Mouse (Mus musculus): ENCODE results near the gene Siglece. TPM values are rescaled to one million over a fixed set of nuclear protein-coding genes. Genes with fewer than 3 reads are reported as not detected.
A peak's percentile ranks its signal among the peaks of the same experiment; 100 is the strongest.

Siglece gene
- polyA plus RNA-seq, 1 experiment: 2.2 TPM

DNA sequence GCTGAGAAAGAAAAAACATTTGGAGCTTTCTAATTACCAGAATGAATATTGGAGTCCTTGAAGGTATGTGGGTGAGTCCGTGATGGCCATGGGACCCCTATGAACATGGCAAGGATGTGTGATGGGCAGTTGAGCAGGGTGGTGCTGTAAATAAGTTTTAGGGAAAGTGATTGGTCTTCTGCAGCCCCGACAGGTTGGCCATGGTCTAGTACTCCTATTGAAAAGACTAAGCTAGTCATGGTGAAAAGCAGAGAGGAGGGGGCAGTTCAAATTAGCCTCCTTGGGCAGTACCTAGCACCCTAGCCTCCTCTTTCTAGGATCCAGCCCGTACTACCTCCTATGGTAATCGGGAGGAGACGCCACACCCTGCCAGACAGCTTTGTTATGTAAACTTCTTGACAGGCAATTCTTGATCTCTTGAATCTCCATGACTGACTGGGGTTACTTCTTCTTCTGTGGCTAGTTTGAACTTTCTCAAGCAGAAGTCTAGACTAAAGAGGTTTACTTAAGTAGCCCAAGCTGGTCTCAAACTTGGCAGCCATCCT lies 52.1 kb downstream of the Siglece start:
- Histone ChIP-seq H3K4me1 (ENCODE audit: control insufficient read depth, insufficient read depth, insufficient read length, low read length) (peaks cover 5% of the 10 kb centered on the region), H3K27me3 (ENCODE audit: control insufficient read depth, insufficient read depth, low read length) (no peaks in the 10 kb centered on the region; the same call in 1 of the 2 replicates), H3K36me3 (ENCODE audit: control insufficient read depth, insufficient read depth, low read length) (no peaks in the 10 kb centered on the region), H3K4me3 (ENCODE audit: low read depth, low read length) (no peak overlapping the region), H3K27ac (ENCODE audit: insufficient read depth, low read depth, low read length) (no peak overlapping the region)
- 22% methylated on average over 5 of the region's 5 CpGs for WGBS
- TF ChIP-seq POLR2A (IDR thresholded peaks at IDR 0.05; ENCODE audit: low read depth, low read length): no peak
- no peak for TF ChIP-seq CTCF (IDR thresholded peaks at IDR 0.05; ENCODE audit: extremely low read depth, insufficient read length, insufficient replicate concordance, low read depth, low read length)

DNA sequence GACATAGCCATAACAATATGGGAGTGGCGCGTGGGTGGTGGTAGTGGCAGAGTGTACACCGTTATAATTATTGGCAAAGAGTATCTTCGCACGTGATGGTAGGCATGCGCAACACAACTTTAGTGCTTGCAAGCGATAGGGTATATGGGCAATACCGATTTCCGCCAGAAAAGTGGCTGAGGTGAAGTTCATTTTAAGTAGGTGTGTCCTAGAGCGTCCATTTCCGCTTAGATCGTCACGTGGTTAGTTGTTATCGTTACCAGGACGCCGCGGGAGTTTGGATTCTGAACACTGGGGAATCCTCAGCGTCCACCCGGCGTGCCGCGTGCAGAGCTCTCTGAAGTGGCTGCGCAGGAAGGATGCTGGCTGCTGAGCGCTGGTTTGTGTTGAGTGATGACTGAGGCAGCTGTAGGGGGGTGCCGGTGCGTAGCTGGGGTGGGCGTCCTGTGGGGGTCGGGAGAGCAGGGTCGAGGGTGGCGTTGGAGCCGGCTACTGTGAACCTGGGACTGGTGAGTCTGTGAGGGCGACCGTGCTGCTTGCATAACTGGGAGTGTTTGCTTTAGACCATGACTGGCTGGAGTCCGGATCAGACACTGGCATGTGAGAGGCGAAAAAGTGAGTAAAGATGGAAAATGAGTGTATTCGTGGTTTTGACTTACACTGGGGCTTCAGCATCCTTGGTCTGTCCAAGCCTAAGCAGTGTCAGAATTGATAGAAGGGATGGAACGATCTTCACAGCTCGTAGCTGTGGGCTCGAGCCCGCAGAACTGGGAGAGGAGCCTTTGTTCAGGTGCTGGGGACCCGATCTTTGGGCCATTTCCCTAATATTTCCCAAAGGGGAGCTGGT lies 52.8 kb downstream of the Siglece start, which contains the start of gene Zfp819:
Gene Zfp819 (plus strand): TSS at position 274 of the 847 bp plus-strand sequence.
- H3K4me1 ChIP-seq (ENCODE audit: control insufficient read depth, insufficient read depth, insufficient read length, low read length): peaks cover 5% of the 10 kb centered on the region
- no peak within 1 kb of the TSS for H3K27ac ChIP-seq (ENCODE audit: insufficient read depth, low read depth, low read length)
- no peaks in the 10 kb centered on the region; the same call in 1 of the 2 replicates for H3K27me3 ChIP-seq (ENCODE audit: control insufficient read depth, insufficient read depth, low read length)
- H3K36me3 ChIP-seq (ENCODE audit: control insufficient read depth, insufficient read depth, low read length): no peaks in the 10 kb centered on the region
- peak within 1 kb of the TSS; percentile 31 for H3K4me3 ChIP-seq (ENCODE audit: low read depth, low read length)
- 15% methylated on average over 41 of the region's 41 CpGs for WGBS
- TF ChIP-seq CTCF (IDR thresholded peaks at IDR 0.05; ENCODE audit: extremely low read depth, insufficient read length, insufficient replicate concordance, low read depth, low read length) (no peak), POLR2A (IDR thresholded peaks at IDR 0.05; ENCODE audit: low read depth, low read length) (no peak)

DNA sequence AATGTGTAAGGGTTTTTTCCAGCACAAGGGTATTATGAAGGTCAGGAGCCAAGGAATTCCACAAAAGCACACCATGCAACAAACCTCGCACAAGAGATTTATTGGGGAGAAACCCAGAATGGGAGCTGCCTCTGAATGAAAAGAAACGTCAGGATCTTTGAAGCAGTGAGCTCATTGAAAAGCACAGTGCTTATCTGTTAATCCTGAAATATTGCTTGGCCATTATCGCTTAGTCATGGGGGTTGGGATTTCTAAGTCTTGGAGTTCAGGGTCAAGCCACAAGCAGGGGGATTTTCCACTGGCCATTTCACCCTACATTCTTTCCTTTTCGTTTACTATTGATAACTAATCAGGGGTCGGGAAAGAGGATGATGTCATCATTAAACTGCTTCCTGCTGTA lies 58.1 kb downstream of the Siglece start:
- no peaks in the 10 kb centered on the region; the same call in 1 of the 2 replicates for H3K4me1 ChIP-seq (ENCODE audit: control insufficient read depth, insufficient read depth, insufficient read length, low read length)
- H3K4me3 ChIP-seq (ENCODE audit: low read depth, low read length): no peak overlapping the region
- H3K36me3 ChIP-seq (ENCODE audit: control insufficient read depth, insufficient read depth, low read length): no peaks in the 10 kb centered on the region
- WGBS: 26% methylated on average over 5 of the region's 5 CpGs
- no peak overlapping the region for H3K27ac ChIP-seq (ENCODE audit: insufficient read depth, low read depth, low read length)
- TF ChIP-seq CTCF (IDR thresholded peaks at IDR 0.05; ENCODE audit: extremely low read depth, insufficient read length, insufficient replicate concordance, low read depth, low read length) (no peak), POLR2A (IDR thresholded peaks at IDR 0.05; ENCODE audit: low read depth, low read length) (no peak)
- 0 out of 2 replicates have a peak, but pooled peaks cover 3% of the 10 kb centered on the region for H3K27me3 ChIP-seq (ENCODE audit: control insufficient read depth, insufficient read depth, low read length)

Other genes with a start within 250 kb of the Siglece start
- gene Lim2, start 232.5 kb downstream of the Siglece start, polyA plus RNA-seq (2012; rRNA removed): not detected in 2 replicates
- gene Nkg7, start 223.1 kb downstream of the Siglece start, polyA plus RNA-seq (2012; rRNA removed): 28.1 and 31.3 TPM in 2 replicates
- gene Cldnd2, start 219.4 kb downstream of the Siglece start, polyA plus RNA-seq (2012; rRNA removed): not detected in 2 replicates
- 45.1 and 66.8 TPM in 2 replicates for gene Etfb, start 216.1 kb downstream of the Siglece start, polyA plus RNA-seq (2012; rRNA removed)
- 0.29 TPM in 1 of 2 replicates, not detected in the other for gene Gm45233, start 216.0 kb downstream of the Siglece start, polyA plus RNA-seq (2012; rRNA removed)
- 1.0 and 4.3 TPM in 2 replicates for gene Vsig10l, start 197.0 kb downstream of the Siglece start, polyA plus RNA-seq (2012; rRNA removed)
- gene Iglon5, start 170.1 kb downstream of the Siglece start, polyA plus RNA-seq (2012; rRNA removed): 1.4 and 1.5 TPM in 2 replicates
- gene 4931406B18Rik, start 154.2 kb downstream of the Siglece start, polyA plus RNA-seq (2012; rRNA removed): not detected in 2 replicates
- gene Cd33, start 115.7 kb downstream of the Siglece start, polyA plus RNA-seq (2012; rRNA removed): 3.0 and 4.7 TPM in 2 replicates
- 0.28 and 0.36 TPM in 2 replicates for gene Zfp658, start 97.9 kb downstream of the Siglece start, polyA plus RNA-seq (2012; rRNA removed)
- gene Zfp719, start 80.6 kb downstream of the Siglece start, polyA plus RNA-seq (2012; rRNA removed): 0.63 and 0.91 TPM in 2 replicates
- gene Zfp819, start 53.0 kb downstream of the Siglece start, polyA plus RNA-seq (2012; rRNA removed): 0.05 TPM in 1 of 2 replicates, not detected in the other
- gene Ceacam18, start 25.5 kb downstream of the Siglece start, polyA plus RNA-seq (2012; rRNA removed): 42.7 and 57.8 TPM in 2 replicates
- 7.6 and 9.7 TPM in 2 replicates for gene Ctu1, start 11.9 kb upstream of the Siglece start, polyA plus RNA-seq (2012; rRNA removed)
- 0.09 TPM in 1 of 2 replicates, not detected in the other for gene Klk14, start 30.3 kb upstream of the Siglece start, polyA plus RNA-seq (2012; rRNA removed)
- gene Klk13, start 52.4 kb upstream of the Siglece start, polyA plus RNA-seq (2012; rRNA removed): 0.09 TPM in 1 of 2 replicates, not detected in the other
- not detected in 2 replicates for gene Klk12, start 108.7 kb upstream of the Siglece start, polyA plus RNA-seq (2012; rRNA removed)
- not detected in 2 replicates for gene Klk11, start 114.4 kb upstream of the Siglece start, polyA plus RNA-seq (2012; rRNA removed)
- gene Klk10, start 120.9 kb upstream of the Siglece start, polyA plus RNA-seq (2012; rRNA removed): 0.19 TPM in 2 replicates
- 0.15 TPM in 1 of 2 replicates, not detected in the other for gene Klk9, start 131.7 kb upstream of the Siglece start, polyA plus RNA-seq (2012; rRNA removed)
- 3.6 and 4.4 TPM in 2 replicates for gene Klk8, start 137.4 kb upstream of the Siglece start, polyA plus RNA-seq (2012; rRNA removed)
- gene Klk7, start 151.1 kb upstream of the Siglece start, polyA plus RNA-seq (2012; rRNA removed): not detected in 2 replicates
- 0.22 TPM in 1 of 2 replicates, not detected in the other for gene Klk6, start 164.3 kb upstream of the Siglece start, polyA plus RNA-seq (2012; rRNA removed)
- gene Klk5, start 181.8 kb upstream of the Siglece start, polyA plus RNA-seq (2012; rRNA removed): not detected in 2 replicates
- not detected in 2 replicates for gene Klk4, start 221.0 kb upstream of the Siglece start, polyA plus RNA-seq (2012; rRNA removed)